11 mouse cellular contexts compared by ENCODE assay signal in the genomic region with DNA sequence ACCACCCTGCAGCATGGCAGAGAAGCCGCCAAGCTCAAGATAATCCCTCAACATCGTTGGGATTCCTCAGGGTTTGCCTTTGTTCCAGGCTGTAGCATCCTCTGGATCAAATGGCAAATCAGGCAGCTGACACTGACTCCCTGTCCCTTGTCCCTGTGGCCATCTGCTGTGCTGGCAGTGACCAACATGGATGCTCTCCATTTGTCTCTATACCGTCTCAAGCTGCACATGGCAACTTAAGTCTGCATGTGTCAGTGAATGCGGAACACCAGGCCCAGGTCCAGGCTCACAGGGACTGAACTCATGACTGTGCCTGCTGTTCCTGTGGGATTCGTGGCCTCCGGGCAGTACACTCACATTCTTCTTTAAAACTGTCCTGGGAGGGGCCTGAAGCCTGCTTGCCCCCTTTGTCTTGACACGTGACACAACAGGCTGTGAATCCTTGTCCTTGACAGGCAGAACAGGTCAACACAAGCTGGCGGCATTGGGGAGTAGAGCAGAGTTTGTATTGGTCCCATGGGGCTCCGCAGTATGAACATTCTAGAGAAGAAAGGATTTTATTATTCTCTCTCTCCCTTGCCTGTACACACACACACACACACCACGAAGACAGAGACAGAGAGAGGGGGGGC. TPM values are rescaled to one million over a fixed set of nuclear protein-coding genes. Genes with fewer than 3 reads are reported as not detected.
DNase-seq lines count a peak whose midpoint lies in the region; ATAC-seq lines count a peak whose summit lies in the region.
"Had no signal": no experiment of that assay in that cellular context is flagged by ENCODE, and none has a peak within 500 bp of the region (broad histone marks: within the 10 kb centered on the region; RNA-seq: fewer than 3 reads in every experiment).

No protein-coding gene starts in this region.

- whole genome bisulfite sequencing in limb, embryonic 13.5 days, result 79% methylated on average over 10 of the region's 10 CpGs
- 89% methylated on average over 10 of the region's 10 CpGs for WGBS in limb, embryonic 10.5 days

- no peaks in the 10 kb centered on the region for H3K4me1 ChIP-seq in limb, embryonic 13.5 days
- no peaks in the 10 kb centered on the region for H3K4me1 ChIP-seq in limb, embryonic 10.5 days
- H3K4me1 ChIP-seq: stomach, embryonic 15.5 days had no signal

- DNase-seq in gastrocnemius, postnatal 25 days, result peak; percentile 22
- no peak for DNase-seq in gastrocnemius, adult 18-20 months (ENCODE audit: low spot score)
- no peak for DNase-seq in limb, embryonic 10.5 days (ENCODE audit: low spot score)
- peak; percentile 86 to 91 for DNase-seq in cerebellum, postnatal 10 days
- peak; percentile 55 for DNase-seq in testis, postnatal 10 days (ENCODE audit: low spot score)
- no peak for DNase-seq in right cerebral cortex, adult 2 months (ENCODE audit: low spot score in 2 of 2)
- DNase-seq: lung, adult 2 months had no signal

- H3K36me3 ChIP-seq in limb, embryonic 13.5 days, result peaks cover 83% of the 10 kb centered on the region
- H3K36me3 ChIP-seq in limb, embryonic 10.5 days, result peaks cover 86% of the 10 kb centered on the region

- no peaks in the 10 kb centered on the region for H3K27me3 ChIP-seq in limb, embryonic 13.5 days
- H3K27me3 ChIP-seq in limb, embryonic 10.5 days (ENCODE audit: low read depth, poor library complexity, severe bottlenecking), result no peaks in the 10 kb centered on the region
- H3K27me3 ChIP-seq: stomach, embryonic 15.5 days had no signal

- peak; percentile 36; the same call in 1 of the 2 replicates for ATAC-seq in limb, embryonic 13.5 days (ENCODE audit: low FRiP score, low read depth)
- no peak for ATAC-seq in megakaryocyte, adult 5-6 weeks (ENCODE audit: poor library complexity, severe bottlenecking)
- ATAC-seq: CD4-positive, CD25-positive, alpha-beta regulatory T cell, adult 4 months had no signal

- H3K9ac ChIP-seq in limb, embryonic 13.5 days, result no peak overlapping the region
- H3K9ac ChIP-seq: stomach, embryonic 15.5 days had no signal

- no peak overlapping the region for H3K27ac ChIP-seq in limb, embryonic 13.5 days
- no peak overlapping the region for H3K27ac ChIP-seq in limb, embryonic 10.5 days
- H3K27ac ChIP-seq: stomach, embryonic 15.5 days had no signal

- H3K9me3 ChIP-seq in limb, embryonic 13.5 days, result no peaks in the 10 kb centered on the region
- no peaks in the 10 kb centered on the region for H3K9me3 ChIP-seq in limb, embryonic 10.5 days (replicated peaks)
- H3K9me3 ChIP-seq: stomach, embryonic 15.5 days had no signal

- no peak overlapping the region for H3K4me2 ChIP-seq in limb, embryonic 13.5 days (replicated peaks)
- H3K4me2 ChIP-seq: stomach, embryonic 15.5 days had no signal

- no peak overlapping the region for H3K4me3 ChIP-seq in limb, embryonic 13.5 days
- no peak overlapping the region for H3K4me3 ChIP-seq in limb, embryonic 10.5 days
- H3K4me3 ChIP-seq: stomach, embryonic 15.5 days had no signal

RNA-seq across cellular contexts. Expression of gene Ncbp1, which starts 21.8 kb away (rescaled TPM):
- 10 to 100 TPM; 13.0 to 13.2 TPM for total RNA-seq in gastrocnemius, postnatal 25 days (2021)
- 10 to 100 TPM; 13.1 to 16.1 TPM for total RNA-seq in gastrocnemius, adult 18-20 months (2021)
- polyA plus RNA-seq in limb, embryonic 13.5 days (2015; fragmentation: Nextera tagmentation; extraction: Ambion mirVana), result 81.0 and 85.4 TPM in 2 replicates
- 118 and 129 TPM in 2 replicates for polyA plus RNA-seq in limb, embryonic 10.5 days (2016; fragmentation: Nextera tagmentation; extraction: Ambion mirVana)
- total RNA-seq in megakaryocyte, adult 5-6 weeks (2015), result 53.8 and 57.3 TPM in 2 replicates
- 67.1 and 70.0 TPM in 2 replicates for total RNA-seq in megakaryocyte, adult 5-6 weeks (2017)

RNA-seq across cellular contexts. Expression of gene Tstd2, which starts 21.8 kb away (rescaled TPM):
- 10 to 100 TPM; 10.2 to 10.7 TPM for total RNA-seq in gastrocnemius, postnatal 25 days (2021)
- total RNA-seq in gastrocnemius, adult 18-20 months (2021), result 10 to 100 TPM in 1 of 2 experiments, 1 to 10 TPM in 1; 9.6 to 10.2 TPM
- polyA plus RNA-seq in limb, embryonic 13.5 days (2015; fragmentation: Nextera tagmentation; extraction: Ambion mirVana), result 48.5 and 51.0 TPM in 2 replicates
- polyA plus RNA-seq in limb, embryonic 10.5 days (2016; fragmentation: Nextera tagmentation; extraction: Ambion mirVana), result 65.8 and 72.8 TPM in 2 replicates
- 21.5 and 22.1 TPM in 2 replicates for total RNA-seq in megakaryocyte, adult 5-6 weeks (2015)
- 26.3 and 26.5 TPM in 2 replicates for total RNA-seq in megakaryocyte, adult 5-6 weeks (2017)

Comparison
In these comparisons a context has a peak if more than half of its experiments do, and no peak if none do; other contexts are left out.
1. DNase-seq: peak in gastrocnemius, postnatal 25 days (single experiment), cerebellum, postnatal 10 days (2 of 2) and testis, postnatal 10 days (single experiment); none in gastrocnemius, adult 18-20 months (single experiment), limb, embryonic 10.5 days (single experiment) and right cerebral cortex, adult 2 months (0 of 2).